Mouse (Mus musculus) C2C12 (cell line): ENCODE data around the gene Sobp. TPM values are rescaled to one million over a fixed set of nuclear protein-coding genes. Genes with fewer than 3 reads are reported as not detected.

Experiments
- H3K27me3 ChIP-seq: one replicate; pipeline ENCODE4 v1.6.1; 2011; ENCODE audit not compliant: control insufficient read depth, insufficient read depth, insufficient read length
- H3K36me3 ChIP-seq: one replicate; pipeline ENCODE4 v1.6.1; 2011; ENCODE audit not compliant: control insufficient read depth, insufficient read depth
- H3K4me3 ChIP-seq: one replicate; pipeline ENCODE4 v1.5.1; 2011; ENCODE audit warnings: mild to moderate bottlenecking, control low read depth; ENCODE audit not compliant: poor library complexity, insufficient read depth, severe bottlenecking
- H3K79me2 ChIP-seq: one replicate; pipeline ENCODE4 v1.6.1; 2011; ENCODE audit not compliant: control insufficient read depth, insufficient read depth
- H3K79me3 ChIP-seq: one replicate; pipeline ENCODE4 v1.6.1; 2011; ENCODE audit warnings: low read depth, control low read depth
- H3ac ChIP-seq: one replicate; pipeline ENCODE3; 2011; ENCODE audit warnings: low read depth; ENCODE audit not compliant: control insufficient read depth, insufficient read length
- CEBPB ChIP-seq: IDR thresholded peaks from one replicate; pipeline ENCODE4 v1.6.1; 2011; ENCODE audit warnings: low read depth, mild to moderate bottlenecking, control low read depth, moderate library complexity
- CTCF ChIP-seq: IDR thresholded peaks from one replicate; pipeline ENCODE4 v1.5.1; 2011; ENCODE audit not compliant: control insufficient read depth, insufficient read depth, insufficient read length
- FOSL1 ChIP-seq: IDR thresholded peaks from one replicate; pipeline ENCODE4 v1.8.0; 2011; ENCODE audit warnings: mild to moderate bottlenecking, low read length; ENCODE audit not compliant: poor library complexity, insufficient read depth, severe bottlenecking
- MAX ChIP-seq: IDR thresholded peaks from one replicate; pipeline ENCODE4 v1.6.1; 2011; ENCODE audit warnings: mild to moderate bottlenecking, control low read depth
- MYOD1 ChIP-seq: IDR thresholded peaks from one replicate; pipeline ENCODE4 v1.6.1; 2011; ENCODE audit warnings: low read depth; ENCODE audit not compliant: control insufficient read depth, insufficient read length
- MYOG ChIP-seq: IDR thresholded peaks from one replicate; pipeline ENCODE4 v1.6.1; 2011; ENCODE audit not compliant: control insufficient read depth, insufficient read length; ENCODE audit errors: extremely low read depth
- USF1 ChIP-seq: IDR thresholded peaks from one replicate; pipeline ENCODE4 v1.6.1; 2011; ENCODE audit warnings: low read depth, mild to moderate bottlenecking, control low read depth, moderate library complexity
- polyA plus RNA-seq: library from polyadenylated mRNA; unstranded; fragments of >200 nt; fragmentation: generic; extraction: Trizol; gene quantifications from one replicate; pipeline ENCODE4 v1.2.1, GENCODE M21; 2012; ENCODE audit warnings: missing spikeins

Sobp gene
- polyA plus RNA-seq, 1 experiment: 1.2 TPM

GRCm38 (mm10) chr10:43173141-43173827 lies 1.0 kb downstream of the Sobp start:
- Histone ChIP-seq H3K79me3 (no peaks in the 10 kb centered on the region), H3K27me3 (no peaks in the 10 kb centered on the region), H3K4me3 (peak overlapping the region; percentile 34), H3ac (peak overlapping the region; percentile 69), H3K36me3 (no peaks in the 10 kb centered on the region), H3K79me2 (no peaks in the 10 kb centered on the region)
- TF ChIP-seq FOSL1 (no peak), MYOG (no peak), MAX (no peak), USF1 (no peak), CEBPB (no peak), CTCF (no peak), MYOD1 (no peak)

GRCm38 (mm10) chr10:43172554-43172953 lies 1.8 kb downstream of the Sobp start:
- H3K4me3 ChIP-seq: no peak overlapping the region
- H3K27me3 ChIP-seq: no peaks in the 10 kb centered on the region
- no peak for TF ChIP-seq MYOD1
- TF ChIP-seq USF1: no peak
- no peak for TF ChIP-seq MAX
- no peak for TF ChIP-seq CTCF
- no peak for TF ChIP-seq CEBPB
- no peak for TF ChIP-seq MYOG
- no peak for TF ChIP-seq FOSL1

GRCm38 (mm10) chr10:43172066-43172465 lies 2.3 kb downstream of the Sobp start:
- no peak overlapping the region for H3ac ChIP-seq
- H3K79me3 ChIP-seq: no peaks in the 10 kb centered on the region
- H3K36me3 ChIP-seq: no peaks in the 10 kb centered on the region
- H3K4me3 ChIP-seq: no peak overlapping the region
- H3K79me2 ChIP-seq: no peaks in the 10 kb centered on the region
- TF ChIP-seq CTCF: no peak
- TF ChIP-seq USF1: no peak
- no peak for TF ChIP-seq MYOG
- no peak for TF ChIP-seq MYOD1
- no peak for TF ChIP-seq FOSL1
- TF ChIP-seq CEBPB: no peak
- TF ChIP-seq MAX: no peak
- H3K27me3 ChIP-seq: no peaks in the 10 kb centered on the region

More at GRCm38 (mm10) chr10:43172554-43172953, 1.8 kb downstream of the Sobp start:
- no peaks in the 10 kb centered on the region for H3K36me3 ChIP-seq
- no peaks in the 10 kb centered on the region for H3K79me2 ChIP-seq
- H3ac ChIP-seq: no peak overlapping the region
- H3K79me3 ChIP-seq: no peaks in the 10 kb centered on the region

GRCm38 (mm10) chr10:43171106-43171505 lies 3.2 kb downstream of the Sobp start:
- H3ac ChIP-seq: no peak overlapping the region
- H3K79me3 ChIP-seq: no peaks in the 10 kb centered on the region
- no peak overlapping the region for H3K4me3 ChIP-seq

GRCm38 (mm10) chr10:43168847-43169246 lies 5.5 kb downstream of the Sobp start:
- no peak for TF ChIP-seq USF1
- no peak for TF ChIP-seq MYOD1
- TF ChIP-seq CTCF: no peak
- TF ChIP-seq MYOG: no peak
- no peak for TF ChIP-seq FOSL1
- TF ChIP-seq CEBPB: no peak
- no peak for TF ChIP-seq MAX
- Histone ChIP-seq H3K36me3 (no peaks in the 10 kb centered on the region), H3K79me3 (no peaks in the 10 kb centered on the region)

More at GRCm38 (mm10) chr10:43171106-43171505, 3.2 kb downstream of the Sobp start:
- Histone ChIP-seq H3K27me3 (no peaks in the 10 kb centered on the region), H3K36me3 (no peaks in the 10 kb centered on the region), H3K79me2 (no peaks in the 10 kb centered on the region)
- TF ChIP-seq USF1 (no peak), CTCF (no peak), MYOD1 (no peak), MYOG (no peak), CEBPB (no peak), MAX (no peak), FOSL1 (no peak)

GRCm38 (mm10) chr10:43166817-43167216 lies 7.5 kb downstream of the Sobp start:
- no peak for TF ChIP-seq MYOD1
- no peaks in the 10 kb centered on the region for H3K27me3 ChIP-seq
- H3K79me3 ChIP-seq: no peaks in the 10 kb centered on the region
- H3K79me2 ChIP-seq: no peaks in the 10 kb centered on the region
- H3K4me3 ChIP-seq: no peak overlapping the region
- H3ac ChIP-seq: no peak overlapping the region
- no peaks in the 10 kb centered on the region for H3K36me3 ChIP-seq

More at GRCm38 (mm10) chr10:43168847-43169246, 5.5 kb downstream of the Sobp start:
- H3K27me3 ChIP-seq: no peaks in the 10 kb centered on the region
- H3K4me3 ChIP-seq: no peak overlapping the region
- no peaks in the 10 kb centered on the region for H3K79me2 ChIP-seq
- H3ac ChIP-seq: no peak overlapping the region
